Mouse (Mus musculus) midbrain, embryonic 16.5 days (tissue): ENCODE data around the gene Gm14819. TPM values are rescaled to one million over a fixed set of nuclear protein-coding genes. Genes with fewer than 3 reads are reported as not detected.
"Not testable (repeated sequence)": the region's sequence is repeated elsewhere in the genome, so short reads cannot be mapped to it uniquely, and the experiment has no call there.

Experiments used
- ATAC-seq: fragments of 200-750 bp; cut with Nextera tagmentation; 2 replicates; pipeline ENCODE4 v1.8.0; 2017; ENCODE audit warnings: moderate TSS enrichment
- H3K27ac ChIP-seq: fragments of 300-500 bp; sonication (generic); 2 replicates; pipeline ENCODE4 v1.5.1; 2014; ENCODE audit warnings: mild to moderate bottlenecking, low read length, mixed read lengths
- H3K27me3 ChIP-seq: fragments of 300-500 bp; sonication (generic); 2 replicates; pipeline ENCODE4 v1.6.1; 2014; ENCODE audit warnings: low read depth, low read length, mixed read lengths; ENCODE audit not compliant: control insufficient read depth, insufficient read depth
- H3K36me3 ChIP-seq: fragments of 300-500 bp; sonication (generic); 2 replicates; pipeline ENCODE4 v1.6.1; 2014; ENCODE audit warnings: mild to moderate bottlenecking, low read length, moderate library complexity, mixed read lengths; ENCODE audit not compliant: control insufficient read depth, insufficient read depth
- H3K4me1 ChIP-seq: fragments of 300-500 bp; sonication (generic); 2 replicates; pipeline ENCODE4 v1.6.1; 2014; ENCODE audit warnings: mild to moderate bottlenecking, low read length, mixed read lengths; ENCODE audit not compliant: control insufficient read depth, insufficient read depth
- H3K4me2 ChIP-seq: fragments of 300-500 bp; sonication (generic); 2 replicates; pipeline ENCODE4 v1.6.1; 2014; ENCODE audit warnings: mild to moderate bottlenecking, low read length, mixed read lengths
- H3K4me3 ChIP-seq: fragments of 300-500 bp; sonication (generic); 2 replicates; pipeline ENCODE4 v1.5.1; 2014; ENCODE audit warnings: low read depth, mild to moderate bottlenecking, low read length, moderate library complexity, mixed read lengths
- H3K9ac ChIP-seq: fragments of 300-500 bp; sonication (generic); 2 replicates; pipeline ENCODE4 v1.6.1; 2014; ENCODE audit warnings: low read depth, low read length, mixed read lengths
- H3K9me3 ChIP-seq: fragments of 300-500 bp; sonication (generic); replicated peaks from 2 replicates; pipeline ENCODE4 v1.6.1; 2014; ENCODE audit warnings: mild to moderate bottlenecking, low read length, mixed read lengths; ENCODE audit not compliant: control insufficient read depth, poor library complexity, severe bottlenecking
- WGBS: fragments of 180-500 bp; shearing (Covaris S2); extraction: QIAGEN DNeasy Blood & Tissue Kit; methylation state at CpG from one replicate; pipeline ENCODE4 v1.1.7; 2014; 5-methylcytosine and 5-hydroxymethylcytosine counted together
- polyA plus RNA-seq: library from polyadenylated mRNA; unstranded; fragments of >200 nt; fragmentation: Nextera tagmentation; extraction: Ambion mirVana; gene quantifications from 2 replicates; pipeline ENCODE4 v1.2.1, GENCODE M21; 2015

Gene Gm14819
- not detected in 2 replicates for polyA plus RNA-seq

- H3K9me3 ChIP-seq, H3K9ac ChIP-seq, H3K4me1 ChIP-seq, ATAC-seq, H3K27me3 ChIP-seq, H3K36me3 ChIP-seq, H3K4me2 ChIP-seq, H3K4me3 ChIP-seq, H3K27ac ChIP-seq: not testable (repeated sequence)
- WGBS, result no CpG with 5 or more reads among the region's 6 CpGs
Observed at GRCm38 (mm10) chrX:35403883-35404282, at the start of gene Gm14819. Gene Gm14819, plus strand, starts transcription at chrX:35404183.
